Mouse (Mus musculus) hindbrain, embryonic 10.5 days (tissue): ENCODE results near the gene Mgp. TPM values are rescaled to one million over a fixed set of nuclear protein-coding genes. Genes with fewer than 3 reads are reported as not detected.

Experiments used
- DNase-seq: peaks from one replicate; pipeline ENCODE4 v3.0.0-alpha.2; 2017; ENCODE audit warnings: low spot score
- H3K27ac ChIP-seq: fragments of 300-500 bp; sonication (generic); 2 replicates; pipeline ENCODE4 v1.5.1; 2016; ENCODE audit warnings: mild to moderate bottlenecking, moderate library complexity
- H3K27me3 ChIP-seq: fragments of 300-500 bp; sonication (generic); 2 replicates; pipeline ENCODE4 v1.6.1; 2016; ENCODE audit warnings: mild to moderate bottlenecking; ENCODE audit not compliant: poor library complexity, insufficient read depth, severe bottlenecking
- H3K36me3 ChIP-seq: fragments of 300-500 bp; sonication (generic); 2 replicates; pipeline ENCODE4 v1.6.1; 2016; ENCODE audit warnings: mild to moderate bottlenecking, moderate library complexity
- H3K4me1 ChIP-seq: fragments of 300-500 bp; sonication (generic); replicated peaks from 2 replicates; pipeline ENCODE4 v1.6.1; 2016; ENCODE audit warnings: mild to moderate bottlenecking
- H3K4me3 ChIP-seq: fragments of 300-500 bp; sonication (generic); 2 replicates; pipeline ENCODE4 v1.5.1; 2016; ENCODE audit warnings: mild to moderate bottlenecking, moderate library complexity
- H3K9me3 ChIP-seq: fragments of 300-500 bp; sonication (generic); 2 replicates; pipeline ENCODE4 v1.6.1; 2016; ENCODE audit warnings: mild to moderate bottlenecking, moderate library complexity
- WGBS: fragments of 180-500 bp; shearing (Covaris S2); methylation state at CpG from one replicate; pipeline ENCODE4 v1.1.7; 2016; 5-methylcytosine and 5-hydroxymethylcytosine counted together
- polyA plus RNA-seq: library from polyadenylated mRNA; unstranded; fragments of >200 nt; fragmentation: Nextera tagmentation; extraction: Ambion mirVana; gene quantifications from 2 replicates; pipeline ENCODE4 v1.2.1, GENCODE M21; 2016

Mgp gene
- polyA plus RNA-seq, 1 experiment from 2014 or later = 3.3 TPM

DNA sequence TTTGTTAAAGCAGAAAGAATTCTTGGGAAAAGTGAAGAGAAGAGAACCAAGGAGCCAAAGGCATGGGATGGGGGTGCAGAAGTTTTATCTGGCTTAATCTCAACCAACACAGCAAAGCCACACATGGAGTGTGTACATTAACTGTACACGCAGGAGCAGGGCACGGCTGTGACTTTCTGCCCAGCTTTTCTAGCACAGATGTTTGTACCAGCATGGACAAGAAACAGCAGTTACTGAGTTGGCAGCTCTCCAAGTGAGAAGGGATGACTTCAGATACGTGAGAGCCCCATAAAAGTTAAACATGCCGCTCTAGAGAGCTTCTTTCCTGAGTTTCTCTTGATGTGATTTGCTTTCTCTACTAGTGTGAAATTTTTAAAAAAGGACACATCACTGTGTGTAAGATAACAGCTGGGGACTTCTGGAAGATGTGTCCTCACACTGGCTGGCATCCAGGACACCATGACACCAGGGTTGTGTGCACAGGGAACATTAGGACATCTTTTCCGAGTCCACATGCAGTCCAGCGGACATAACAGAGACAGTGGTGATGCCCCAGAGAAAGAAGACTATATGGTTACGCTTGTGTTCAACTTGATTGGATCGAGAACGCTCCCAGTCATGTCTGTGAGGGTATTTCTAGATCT, 34.7 kb upstream of the Mgp start:
- H3K4me3 ChIP-seq = no peak overlapping the region
- H3K4me1 ChIP-seq = peaks cover 14% of the 10 kb centered on the region
- DNase-seq = no peak
- peaks cover 5% of the 10 kb centered on the region; the same call in 1 of the 2 replicates for H3K27me3 ChIP-seq
- H3K36me3 ChIP-seq = no peaks in the 10 kb centered on the region
- no peaks in the 10 kb centered on the region for H3K9me3 ChIP-seq
- 91% methylated on average over 9 of the region's 9 CpGs for WGBS
- no peak overlapping the region for H3K27ac ChIP-seq

DNA sequence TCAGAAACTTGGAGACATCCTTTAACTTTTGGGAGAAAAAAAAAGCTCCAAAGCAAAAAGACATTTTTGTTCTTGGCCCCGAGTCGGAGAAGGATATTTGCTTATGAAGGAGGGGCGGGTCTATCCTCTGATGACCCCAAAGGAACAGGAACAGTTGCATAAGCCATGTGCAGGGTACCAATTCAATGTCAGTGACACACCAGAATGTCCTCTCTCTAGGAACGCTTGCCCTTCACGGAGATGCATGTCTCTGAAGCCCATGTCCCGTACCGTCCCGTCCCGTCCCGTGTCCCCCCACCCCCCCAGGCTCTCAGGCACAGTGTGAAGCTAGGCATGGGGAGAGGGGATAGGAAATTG, 31.3 kb upstream of the Mgp start:
- Histone ChIP-seq H3K27ac (peak overlapping the region; percentile 45), H3K27me3 (no peaks in the 10 kb centered on the region), H3K4me1 (peaks cover 12% of the 10 kb centered on the region), H3K36me3 (no peaks in the 10 kb centered on the region), H3K9me3 (no peaks in the 10 kb centered on the region), H3K4me3 (no peak overlapping the region)
- WGBS = 73% methylated on average over 10 of the region's 10 CpGs
- DNase-seq = no peak

DNA sequence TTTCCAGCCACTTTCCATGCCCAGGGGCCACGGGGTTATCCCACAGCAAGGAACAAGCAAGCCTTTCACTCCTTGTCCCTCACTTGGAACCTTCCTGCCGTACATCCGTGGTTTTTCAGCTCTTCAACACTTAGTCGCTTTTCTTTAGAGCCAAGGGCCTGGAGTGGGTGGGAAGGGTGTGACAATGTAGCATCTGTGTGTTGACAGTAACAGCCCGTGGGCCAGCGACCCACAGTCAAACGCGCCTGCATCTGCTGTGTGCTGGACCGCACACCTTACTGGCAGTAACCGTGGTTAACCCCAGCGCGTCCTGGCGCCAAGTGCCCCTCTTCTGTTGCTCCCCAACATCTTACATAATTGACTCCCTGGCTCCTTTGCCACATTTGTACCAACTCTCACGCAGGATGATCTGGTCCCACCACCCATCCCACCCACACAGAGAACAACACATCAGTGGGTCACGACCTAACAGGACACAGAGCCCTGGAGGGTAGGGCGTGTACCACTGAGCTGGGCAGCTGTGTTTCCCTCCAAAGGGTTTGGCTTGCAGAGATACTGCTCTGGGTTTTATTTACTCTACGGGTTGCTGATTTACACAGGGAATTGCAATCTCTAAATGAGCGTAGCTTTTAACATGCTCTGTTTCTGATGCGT, 30.8 kb upstream of the Mgp start:
- peaks cover 12% of the 10 kb centered on the region for H3K4me1 ChIP-seq
- DNase-seq = no peak
- H3K27me3 ChIP-seq = no peaks in the 10 kb centered on the region
- H3K36me3 ChIP-seq = no peaks in the 10 kb centered on the region
- H3K9me3 ChIP-seq = no peaks in the 10 kb centered on the region
- no peak overlapping the region for H3K27ac ChIP-seq
- H3K4me3 ChIP-seq = no peak overlapping the region
- WGBS = 88% methylated on average over 19 of the region's 19 CpGs

DNA sequence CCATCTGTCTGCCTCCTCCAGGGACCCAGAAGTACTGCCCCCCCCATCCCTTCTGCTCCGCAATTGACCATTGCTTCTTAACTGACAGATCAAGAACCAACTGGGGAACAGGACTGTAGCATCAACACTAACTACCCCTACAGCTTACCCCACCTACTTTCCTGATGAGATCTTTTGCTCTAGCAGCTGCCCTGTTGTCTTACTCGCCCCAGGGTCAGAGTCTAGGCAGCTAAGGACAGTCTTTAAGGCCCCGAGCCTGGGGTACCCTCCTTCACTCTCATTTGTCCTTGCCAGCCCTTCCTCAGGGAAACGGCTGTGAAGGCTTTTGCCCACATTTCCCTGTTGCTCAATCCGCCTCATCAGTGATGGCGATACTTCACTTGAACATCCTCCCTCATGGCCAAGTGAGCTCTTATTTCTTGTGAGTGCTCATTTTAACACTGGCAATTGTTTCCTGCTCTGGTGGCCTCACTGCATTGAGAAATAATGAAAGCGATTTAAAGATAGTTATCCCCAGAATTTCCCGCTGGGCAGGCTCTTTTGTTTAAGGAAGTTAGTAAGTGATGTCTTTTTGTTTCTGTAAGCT, 28.4 kb upstream of the Mgp start:
- Histone ChIP-seq H3K27ac (no peak overlapping the region), H3K27me3 (no peaks in the 10 kb centered on the region), H3K36me3 (no peaks in the 10 kb centered on the region), H3K4me1 (peaks cover 12% of the 10 kb centered on the region), H3K4me3 (no peak overlapping the region), H3K9me3 (no peaks in the 10 kb centered on the region)
- WGBS = 69% methylated on average over 8 of the region's 8 CpGs
- DNase-seq = no peak

DNA sequence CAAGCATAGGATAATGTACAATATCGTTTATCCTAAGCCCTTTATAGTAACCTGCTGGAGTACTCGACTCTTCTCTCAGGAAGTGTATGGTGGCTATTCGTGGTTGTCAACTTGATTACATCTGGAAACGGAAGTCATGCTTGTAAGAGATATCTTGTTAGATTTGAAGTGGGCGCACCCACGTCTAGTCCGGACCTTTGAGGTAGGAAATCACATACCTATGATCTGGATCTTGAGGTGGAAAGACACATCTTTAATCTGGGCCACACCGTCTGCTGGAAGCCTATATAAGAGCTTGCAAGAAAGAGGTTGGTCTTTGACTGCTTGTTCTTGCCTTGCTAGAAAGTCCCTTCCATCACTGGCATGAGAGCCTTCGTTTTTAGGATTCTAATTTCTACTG, 26.9 kb upstream of the Mgp start:
- WGBS = 88% methylated on average over 9 of the region's 9 CpGs
- H3K9me3 ChIP-seq = no peaks in the 10 kb centered on the region

DNA sequence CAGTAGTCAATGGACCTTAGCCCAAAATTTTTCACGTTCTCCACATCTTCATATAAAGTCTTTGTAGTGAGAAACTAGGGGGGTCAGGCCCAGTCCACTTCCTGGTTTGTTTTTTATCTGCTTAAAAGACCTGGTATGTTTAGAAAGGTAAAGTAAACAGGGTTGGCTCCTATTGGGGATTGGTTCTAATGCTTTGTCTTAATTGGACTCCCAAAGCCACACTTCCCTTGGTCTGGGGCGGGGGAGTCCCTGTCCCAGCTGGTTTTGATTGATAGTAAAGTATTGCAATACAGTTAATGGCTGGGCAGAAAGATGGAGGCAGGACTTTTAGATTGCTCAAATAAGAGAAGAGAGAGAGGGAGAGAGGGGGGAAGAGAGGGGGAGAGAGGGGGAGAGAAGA, 25.4 kb upstream of the Mgp start:
- Histone ChIP-seq H3K4me3 (no peak overlapping the region), H3K9me3 (no peaks in the 10 kb centered on the region), H3K36me3 (no peaks in the 10 kb centered on the region), H3K27ac (no peak overlapping the region), H3K4me1 (0 out of 2 replicates have a peak, but pooled peaks cover 4% of the 10 kb centered on the region), H3K27me3 (no peaks in the 10 kb centered on the region)
- no peak for DNase-seq
- 85% methylated on average over 2 of the region's 2 CpGs for WGBS

More for the DNA sequence above, 26.9 kb upstream of the Mgp start:
- no peak overlapping the region for H3K27ac ChIP-seq
- no peak for DNase-seq
- no peaks in the 10 kb centered on the region for H3K27me3 ChIP-seq
- H3K4me3 ChIP-seq = no peak overlapping the region
- H3K4me1 ChIP-seq = peaks cover 11% of the 10 kb centered on the region
- H3K36me3 ChIP-seq = no peaks in the 10 kb centered on the region

DNA sequence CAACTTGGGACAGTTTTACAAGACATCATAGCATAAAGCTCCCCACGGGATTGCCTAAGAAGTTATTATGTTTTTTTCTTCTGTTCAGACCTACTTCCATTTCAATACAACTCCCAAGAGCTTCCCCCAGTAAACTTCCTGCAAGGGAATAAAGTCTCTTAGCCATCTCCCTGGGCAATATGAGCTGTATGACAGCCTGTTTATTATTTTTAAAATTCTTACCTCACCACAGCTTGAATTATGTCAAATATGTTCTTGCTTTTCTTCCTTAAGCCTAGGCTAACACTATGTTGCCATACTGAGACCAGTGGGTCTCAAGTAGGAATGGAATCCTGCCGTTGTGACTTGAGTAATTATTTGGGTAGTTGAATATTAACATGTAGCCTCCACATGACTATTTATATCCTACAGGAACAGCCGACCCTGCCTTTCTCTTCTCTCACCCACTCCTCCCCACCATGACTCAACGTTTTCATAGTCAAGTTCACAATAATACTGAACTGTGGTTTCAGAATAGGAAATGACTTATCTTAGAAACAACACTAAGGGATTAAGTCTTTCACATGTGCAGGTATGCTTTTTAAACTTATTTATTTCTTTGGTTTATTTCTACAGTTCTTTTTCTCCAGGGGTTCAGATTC, 24.9 kb upstream of the Mgp start:
- no peaks in the 10 kb centered on the region for H3K27me3 ChIP-seq
- no peak for DNase-seq
- H3K36me3 ChIP-seq = no peaks in the 10 kb centered on the region
- H3K4me3 ChIP-seq = no peak overlapping the region
- WGBS = 82% methylated on average over 4 of the region's 4 CpGs
- H3K27ac ChIP-seq = no peak overlapping the region
- 0 out of 2 replicates have a peak, but pooled peaks cover 4% of the 10 kb centered on the region for H3K4me1 ChIP-seq
- no peaks in the 10 kb centered on the region for H3K9me3 ChIP-seq

DNA sequence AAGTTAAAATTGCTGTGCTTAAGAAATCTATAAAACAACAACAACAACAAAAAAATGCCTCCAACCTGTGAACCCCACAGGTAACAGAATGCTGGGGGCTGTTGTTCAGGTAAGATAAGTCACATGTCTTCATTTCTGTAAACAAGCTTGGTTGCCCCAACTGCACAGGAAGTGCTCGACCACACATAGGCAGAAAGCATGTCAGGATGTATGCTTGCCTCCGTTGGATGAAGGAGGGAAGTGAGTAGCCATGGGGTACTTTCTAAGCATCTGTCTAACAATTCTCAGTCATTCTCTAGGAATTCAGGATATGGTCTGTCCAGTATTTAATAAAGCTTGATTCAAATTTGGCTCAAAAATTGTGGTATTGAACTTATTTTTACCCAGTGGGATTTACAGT, 23.3 kb upstream of the Mgp start:
- H3K4me1 ChIP-seq = 0 out of 2 replicates have a peak, but pooled peaks cover 2% of the 10 kb centered on the region
- H3K36me3 ChIP-seq = no peaks in the 10 kb centered on the region
- no peak for DNase-seq
- H3K27me3 ChIP-seq = no peaks in the 10 kb centered on the region
- no peak overlapping the region for H3K27ac ChIP-seq
- no peak overlapping the region for H3K4me3 ChIP-seq
- 83% methylated on average over 2 of the region's 2 CpGs for whole genome bisulfite sequencing
- H3K9me3 ChIP-seq = no peaks in the 10 kb centered on the region

DNA sequence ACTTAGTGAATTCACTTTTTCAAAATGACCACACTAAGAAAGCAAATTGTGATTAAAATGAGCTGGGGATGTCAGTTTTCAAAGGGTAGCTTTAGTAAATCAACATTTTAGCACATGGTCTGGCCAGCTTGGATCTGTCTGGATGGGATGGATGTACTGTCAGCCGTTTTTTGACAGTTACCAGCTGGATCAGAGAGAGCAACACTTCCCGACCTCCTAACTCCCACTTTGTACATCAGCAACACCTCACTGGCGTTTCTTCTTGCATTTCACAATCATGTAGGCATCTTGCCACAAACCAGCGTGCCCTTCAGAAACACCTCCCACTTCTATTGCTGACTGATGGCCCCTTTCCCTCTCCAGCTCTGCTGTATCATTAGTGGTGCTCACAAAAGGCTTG, 22.6 kb upstream of the Mgp start:
- Histone ChIP-seq H3K9me3 (no peaks in the 10 kb centered on the region), H3K4me3 (no peak overlapping the region), H3K27ac (no peak overlapping the region), H3K27me3 (no peaks in the 10 kb centered on the region), H3K4me1 (no peaks in the 10 kb centered on the region), H3K36me3 (no peaks in the 10 kb centered on the region)
- 75% methylated on average over 4 of the region's 4 CpGs for WGBS
- DNase-seq = no peak

DNA sequence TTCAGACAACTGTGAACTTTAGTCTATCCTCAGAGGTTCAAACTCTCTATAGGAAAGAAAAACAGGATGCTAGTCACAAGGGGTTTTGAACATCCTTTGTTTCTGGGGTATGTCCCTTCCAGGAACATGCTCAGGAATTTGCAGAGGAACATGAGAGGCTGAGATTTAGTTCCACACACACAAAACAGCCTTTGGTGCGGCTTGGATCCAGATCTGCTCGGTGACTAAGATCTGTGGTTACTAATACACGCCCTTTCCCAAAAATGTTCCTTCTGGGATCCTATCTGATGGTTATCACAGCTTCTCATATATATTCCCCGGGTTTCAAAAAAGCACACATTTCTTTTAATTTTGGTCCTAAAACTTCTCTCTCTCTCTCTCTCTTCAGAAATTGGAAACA, 22.2 kb upstream of the Mgp start:
- H3K27me3 ChIP-seq = no peaks in the 10 kb centered on the region
- DNase-seq = no peak
- no peak overlapping the region for H3K4me3 ChIP-seq
- no peaks in the 10 kb centered on the region for H3K9me3 ChIP-seq
- no peaks in the 10 kb centered on the region for H3K4me1 ChIP-seq
- no peaks in the 10 kb centered on the region for H3K36me3 ChIP-seq
- H3K27ac ChIP-seq = no peak overlapping the region
- 87% methylated on average over 4 of the region's 4 CpGs for WGBS

DNA sequence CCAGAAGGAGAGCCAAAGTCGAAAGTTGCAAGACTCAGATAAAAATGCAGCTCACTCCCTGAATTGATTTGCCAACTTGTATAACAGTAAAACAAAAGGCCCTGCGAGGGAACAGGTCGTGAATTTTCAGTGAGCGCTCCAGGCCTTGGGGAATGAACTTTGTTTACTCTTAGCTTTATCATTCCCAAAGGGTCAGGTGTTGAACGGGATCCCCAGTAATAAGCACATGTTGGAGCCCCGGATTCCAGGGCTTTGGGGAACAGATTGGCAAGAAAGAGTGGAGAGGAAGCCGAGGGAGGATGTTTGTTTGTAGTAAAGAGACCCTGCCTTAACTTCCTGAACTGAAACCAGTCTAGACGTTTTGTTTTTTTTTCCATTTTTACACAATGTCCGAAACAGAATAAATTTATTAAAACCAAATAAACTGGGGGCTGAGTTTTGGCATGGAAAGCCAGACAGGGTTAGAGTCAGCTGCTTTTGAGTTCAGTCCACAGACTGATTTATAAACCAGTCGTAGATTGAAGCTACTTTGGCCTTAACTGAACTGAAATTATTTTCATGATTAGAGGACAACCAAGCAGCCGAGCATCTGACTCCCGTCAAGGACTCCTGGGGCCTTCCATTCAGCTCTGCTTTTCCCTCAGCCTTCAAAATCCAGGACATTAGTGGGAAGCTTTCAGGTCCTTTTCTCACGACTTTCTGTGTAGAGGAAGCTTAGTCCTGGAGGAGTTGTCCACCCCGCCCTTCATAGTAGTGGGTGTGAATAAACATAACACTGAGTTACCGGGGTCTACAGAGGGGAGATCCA, 19.1 kb upstream of the Mgp start:
- no peaks in the 10 kb centered on the region for H3K27me3 ChIP-seq
- no peak for DNase-seq
- no peaks in the 10 kb centered on the region for H3K36me3 ChIP-seq
- no peak overlapping the region for H3K27ac ChIP-seq
- no peak overlapping the region for H3K4me3 ChIP-seq
- no peaks in the 10 kb centered on the region for H3K4me1 ChIP-seq
- H3K9me3 ChIP-seq = no peaks in the 10 kb centered on the region
- WGBS = 66% methylated on average over 15 of the region's 15 CpGs

DNA sequence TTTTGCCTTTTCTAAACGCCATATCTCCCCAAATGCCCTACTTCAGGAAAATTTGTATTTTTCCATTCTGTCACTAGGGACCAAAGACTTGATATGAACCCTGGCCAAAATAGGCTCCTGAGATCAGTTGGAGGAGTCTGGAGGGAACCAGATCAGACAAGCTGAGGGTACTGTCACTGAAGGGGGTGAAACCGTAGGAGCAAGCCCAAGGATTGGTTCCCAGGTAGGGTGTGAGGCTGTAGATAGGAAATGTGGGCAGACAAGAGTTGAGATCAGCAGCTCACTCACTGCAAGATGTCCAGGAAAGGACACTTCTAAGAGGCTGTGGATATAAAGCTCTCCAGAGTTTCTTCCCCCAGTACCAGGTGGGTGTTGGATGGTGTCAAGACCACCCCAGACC, 16.4 kb upstream of the Mgp start:
- Histone ChIP-seq H3K9me3 (no peaks in the 10 kb centered on the region), H3K36me3 (no peaks in the 10 kb centered on the region), H3K27me3 (no peaks in the 10 kb centered on the region), H3K4me1 (no peaks in the 10 kb centered on the region), H3K27ac (no peak overlapping the region), H3K4me3 (no peak overlapping the region)
- WGBS = 88% methylated on average over 2 of the region's 2 CpGs
- DNase-seq = no peak
